Mouse (Mus musculus) hindbrain, postnatal 0 days (tissue): ENCODE measurements around the gene Klk5. TPM values are rescaled to one million over a fixed set of nuclear protein-coding genes. Genes with fewer than 3 reads are reported as not detected.

Experiments used
- ATAC-seq: fragments of 200-750 bp; cut with Nextera tagmentation; 2 replicates; pipeline ENCODE4 v1.8.0; 2017; ENCODE audit warnings: mild to moderate bottlenecking, moderate TSS enrichment, moderate library complexity
- DNase-seq: peaks from one replicate; pipeline ENCODE4 v3.0.0-alpha.2; 2015; ENCODE audit warnings: low spot score
- H3K27ac ChIP-seq: fragments of 300-500 bp; sonication (generic); 2 replicates; pipeline ENCODE4 v1.5.1; 2014; ENCODE audit warnings: mild to moderate bottlenecking
- H3K27me3 ChIP-seq: fragments of 300-500 bp; sonication (generic); 2 replicates; pipeline ENCODE4 v1.6.1; 2014; ENCODE audit warnings: low read length, mixed read lengths; ENCODE audit not compliant: insufficient read depth
- H3K36me3 ChIP-seq: fragments of 300-500 bp; sonication (generic); 2 replicates; pipeline ENCODE4 v1.6.1; 2014; ENCODE audit warnings: low read length, mixed read lengths; ENCODE audit not compliant: insufficient read depth
- H3K4me1 ChIP-seq: fragments of 300-500 bp; sonication (generic); 2 replicates; pipeline ENCODE4 v1.6.1; 2014; ENCODE audit warnings: antibody characterized with exemption, low read length, mixed read lengths; ENCODE audit not compliant: insufficient read depth
- H3K4me2 ChIP-seq: fragments of 300-500 bp; sonication (generic); 2 replicates; pipeline ENCODE4 v1.6.1; 2014; ENCODE audit warnings: low read depth, mild to moderate bottlenecking, low read length, moderate library complexity, mixed read lengths
- H3K4me3 ChIP-seq: fragments of 300-500 bp; sonication (generic); 2 replicates; pipeline ENCODE4 v1.5.1; 2014; ENCODE audit warnings: low read length
- H3K9ac ChIP-seq: fragments of 300-500 bp; sonication (generic); replicated peaks from 2 replicates; pipeline ENCODE4 v1.6.1; 2014; ENCODE audit warnings: mild to moderate bottlenecking, low read length, moderate library complexity, mixed read lengths
- H3K9me3 ChIP-seq: fragments of 300-500 bp; sonication (generic); 2 replicates; pipeline ENCODE4 v1.6.1; 2016; ENCODE audit warnings: low read length, mixed read lengths
- CTCF ChIP-seq: IDR thresholded peaks from 2 replicates; pipeline ENCODE4 v1.5.1; 2016; ENCODE audit warnings: antibody characterized with exemption, control low read depth, low read depth
- WGBS: fragments of 180-500 bp; shearing (Covaris S2); extraction: QIAGEN DNeasy Blood & Tissue Kit; methylation state at CpG from one replicate; pipeline ENCODE4 v1.1.7; 2014; 5-methylcytosine and 5-hydroxymethylcytosine counted together
- polyA plus RNA-seq: library from polyadenylated mRNA; unstranded; fragments of >200 nt; fragmentation: Nextera tagmentation; extraction: Ambion mirVana; gene quantifications from 2 replicates; pipeline ENCODE4 v1.2.1, GENCODE M21; 2015
- total RNA-seq: library from RNA; depleted of rRNA; stranded (reverse); fragments of >200 nt; gene quantifications from 2 replicates; pipeline ENCODE4 v1.2.3, GENCODE M21; 2014

Gene Klk5
- total and polyA plus RNA-seq, 2 experiments from 2014 or later = not detected

- no peak overlapping the region for H3K27ac ChIP-seq
- no peaks in the 10 kb centered on the region for H3K9me3 ChIP-seq
- TF ChIP-seq CTCF = no peak
- no peak for ATAC-seq
- WGBS = 93% methylated on average over 4 of the region's 4 CpGs
- H3K4me3 ChIP-seq = no peak overlapping the region
- no peak overlapping the region for H3K4me2 ChIP-seq
- no peak for DNase-seq
- no peaks in the 10 kb centered on the region for H3K4me1 ChIP-seq
- H3K9ac ChIP-seq = no peak overlapping the region
- H3K27me3 ChIP-seq = no peaks in the 10 kb centered on the region
- no peaks in the 10 kb centered on the region for H3K36me3 ChIP-seq
Measured at GRCm38 (mm10) chr7:43843801-43844200, 2.0 kb downstream of the Klk5 start.

GRCm38 (mm10) chr7:43851616-43852015, 9.8 kb downstream of the Klk5 start:
- Histone ChIP-seq H3K27me3 (no peaks in the 10 kb centered on the region), H3K9ac (no peak overlapping the region), H3K4me1 (no peaks in the 10 kb centered on the region), H3K36me3 (no peaks in the 10 kb centered on the region), H3K4me3 (no peak overlapping the region), H3K27ac (no peak overlapping the region), H3K4me2 (no peak overlapping the region), H3K9me3 (no peaks in the 10 kb centered on the region)
- no peak for TF ChIP-seq CTCF
- 89% methylated on average over 6 of the region's 6 CpGs for WGBS
- ATAC-seq (no peak), DNase-seq (no peak)

- Histone ChIP-seq H3K4me3 (no peak overlapping the region), H3K9ac (no peak overlapping the region), H3K4me1 (no peaks in the 10 kb centered on the region), H3K4me2 (no peak overlapping the region), H3K27me3 (no peaks in the 10 kb centered on the region), H3K36me3 (no peaks in the 10 kb centered on the region), H3K9me3 (no peaks in the 10 kb centered on the region), H3K27ac (no peak overlapping the region)
- WGBS = 87% methylated on average over 9 of the region's 9 CpGs
- no peak for ATAC-seq
- TF ChIP-seq CTCF = no peak
- no peak for DNase-seq
Measured at GRCm38 (mm10) chr7:43854642-43855380, 13.0 kb downstream of the Klk5 start.

- no peaks in the 10 kb centered on the region for H3K27me3 ChIP-seq
- WGBS = 79% methylated on average over 3 of the region's 3 CpGs
- H3K4me3 ChIP-seq = no peak overlapping the region
- H3K4me2 ChIP-seq = no peak overlapping the region
- no peaks in the 10 kb centered on the region for H3K4me1 ChIP-seq
- no peak for TF ChIP-seq CTCF
- H3K9ac ChIP-seq = no peak overlapping the region
- DNase-seq (no peak), ATAC-seq (no peak)
- no peaks in the 10 kb centered on the region for H3K36me3 ChIP-seq
- no peaks in the 10 kb centered on the region for H3K9me3 ChIP-seq
- no peak overlapping the region for H3K27ac ChIP-seq
Measured at GRCm38 (mm10) chr7:43855709-43856108, 13.9 kb downstream of the Klk5 start.

GRCm38 (mm10) chr7:43856307-43856706, 14.5 kb downstream of the Klk5 start:
- Histone ChIP-seq H3K4me3 (no peak overlapping the region), H3K27me3 (no peaks in the 10 kb centered on the region), H3K27ac (no peak overlapping the region), H3K9me3 (no peaks in the 10 kb centered on the region), H3K9ac (no peak overlapping the region), H3K4me1 (no peaks in the 10 kb centered on the region), H3K4me2 (no peak overlapping the region), H3K36me3 (no peaks in the 10 kb centered on the region)
- no peak for ATAC-seq
- DNase-seq = no peak
- 84% methylated on average over 7 of the region's 7 CpGs for WGBS
- no peak for TF ChIP-seq CTCF

- 91% methylated on average over 12 of the region's 12 CpGs for WGBS
- Histone ChIP-seq H3K36me3 (no peaks in the 10 kb centered on the region), H3K4me3 (no peak overlapping the region), H3K27me3 (no peaks in the 10 kb centered on the region), H3K4me1 (no peaks in the 10 kb centered on the region), H3K4me2 (no peak overlapping the region), H3K9me3 (no peaks in the 10 kb centered on the region), H3K9ac (no peak overlapping the region), H3K27ac (no peak overlapping the region)
- no peak for ATAC-seq
- TF ChIP-seq CTCF = no peak
- DNase-seq = no peak
Measured at GRCm38 (mm10) chr7:43857501-43857900, 15.7 kb downstream of the Klk5 start.

GRCm38 (mm10) chr7:43860411-43860810, 18.6 kb downstream of the Klk5 start:
- ATAC-seq (0 out of 2 replicates have a peak, but pooled peaks have one; percentile 27), DNase-seq (no peak)
- H3K36me3 ChIP-seq = no peaks in the 10 kb centered on the region
- TF ChIP-seq CTCF = no peak
- H3K4me1 ChIP-seq = no peaks in the 10 kb centered on the region
- H3K9ac ChIP-seq = no peak overlapping the region
- 32% methylated on average over 8 of the region's 8 CpGs for WGBS
- no peak overlapping the region for H3K27ac ChIP-seq
- no peaks in the 10 kb centered on the region for H3K27me3 ChIP-seq
- no peak overlapping the region for H3K4me3 ChIP-seq
- no peaks in the 10 kb centered on the region for H3K9me3 ChIP-seq
- no peak overlapping the region for H3K4me2 ChIP-seq
